In genomic region chr13:56554409-56554808, GRCm38 (mm10) we compare ENCODE assay signal across 8 mouse cellular contexts. TPM values are rescaled to one million over a fixed set of nuclear protein-coding genes. Genes with fewer than 3 reads are reported as not detected.
DNase-seq lines count a peak whose midpoint lies in the region; ATAC-seq and TF ChIP-seq lines count a peak whose summit lies in the region.

No protein-coding gene starts in this region.

- ATAC-seq in limb, embryonic 11.5 days (ENCODE audit: insufficient number of reproducible peaks, low FRiP score, low TSS enrichment, low read depth) = no peak
- peak; percentile 51; the same call in 1 of the 2 replicates for ATAC-seq in forebrain, embryonic 15.5 days (replicated peaks)

- H3K27ac ChIP-seq in limb, embryonic 11.5 days (replicated peaks; ENCODE audit: low read depth, low read length) = no peak overlapping the region
- no peak overlapping the region for H3K27ac ChIP-seq in limb, embryonic 10.5 days
- H3K27ac ChIP-seq in forebrain, embryonic 15.5 days (replicated peaks) = no peak overlapping the region
- H3K27ac ChIP-seq in left cerebral cortex, adult 2 months = no peak overlapping the region

- H3K9ac ChIP-seq in limb, embryonic 11.5 days (ENCODE audit: low read length) = no peak overlapping the region
- H3K9ac ChIP-seq in forebrain, embryonic 15.5 days (replicated peaks) = no peak overlapping the region

- DNase-seq in limb, embryonic 11.5 days (ENCODE audit: low spot score) = peak; percentile 68
- DNase-seq in limb, embryonic 10.5 days (ENCODE audit: low spot score) = no peak
- peak; percentile 86 for DNase-seq in R1 (ENCODE audit: low read depth, low spot score)
- peak; percentile 38 to 69 for DNase-seq in left cerebral cortex, adult 2 months (ENCODE audit: extremely low spot score in 1 of 2, low spot score in 2 of 2)
- DNase-seq in retina, postnatal 1 day = peak; percentile 85
- DNase-seq in gastrocnemius, adult 8-10 months (ENCODE audit: low spot score in 2 of 2) = no peak
- no peak for DNase-seq in heart, adult 18-20 months

- no peaks in the 10 kb centered on the region for H3K36me3 ChIP-seq in limb, embryonic 11.5 days (ENCODE audit: control insufficient read depth, insufficient read depth, low read length)
- no peaks in the 10 kb centered on the region for H3K36me3 ChIP-seq in limb, embryonic 10.5 days
- no peaks in the 10 kb centered on the region for H3K36me3 ChIP-seq in forebrain, embryonic 15.5 days

- TF ChIP-seq CTCF in left cerebral cortex, adult 2 months (IDR thresholded peaks at IDR 0.05) = peak; percentile 42

- H3K4me2 ChIP-seq in limb, embryonic 11.5 days (ENCODE audit: low read depth, severe bottlenecking) = no peak overlapping the region
- no peak overlapping the region for H3K4me2 ChIP-seq in forebrain, embryonic 15.5 days (replicated peaks)

- H3K27me3 ChIP-seq in limb, embryonic 11.5 days (ENCODE audit: control insufficient read depth, insufficient read depth, low read length) = no peaks in the 10 kb centered on the region
- no peaks in the 10 kb centered on the region for H3K27me3 ChIP-seq in limb, embryonic 10.5 days (ENCODE audit: low read depth, poor library complexity, severe bottlenecking)
- no peaks in the 10 kb centered on the region for H3K27me3 ChIP-seq in forebrain, embryonic 15.5 days

- intact Hi-C loops in left cerebral cortex, adult 2 months (cut with DNase I) = loop anchor here (5.0 kb wide), 1 partner anchor 713 kb away; no protein-coding TSS in a partner anchor

- 12% methylated on average over 2 of the region's 2 CpGs for WGBS in limb, embryonic 11.5 days
- 15% methylated on average over 2 of the region's 2 CpGs for WGBS in limb, embryonic 10.5 days
- 1% methylated on average over 2 of the region's 2 CpGs for WGBS in forebrain, embryonic 15.5 days

- no peak overlapping the region for H3K4me3 ChIP-seq in limb, embryonic 11.5 days (ENCODE audit: low read depth, low read length)
- H3K4me3 ChIP-seq in limb, embryonic 10.5 days = no peak overlapping the region
- no peak overlapping the region for H3K4me3 ChIP-seq in forebrain, embryonic 15.5 days
- no peak overlapping the region for H3K4me3 ChIP-seq in left cerebral cortex, adult 2 months

- no peaks in the 10 kb centered on the region for H3K9me3 ChIP-seq in limb, embryonic 11.5 days (ENCODE audit: control insufficient read depth, low read length)
- no peaks in the 10 kb centered on the region for H3K9me3 ChIP-seq in limb, embryonic 10.5 days (replicated peaks)
- no peaks in the 10 kb centered on the region for H3K9me3 ChIP-seq in forebrain, embryonic 15.5 days

- no peaks in the 10 kb centered on the region for H3K4me1 ChIP-seq in limb, embryonic 11.5 days (ENCODE audit: control insufficient read depth, insufficient read depth, low read length)
- peaks cover 6% of the 10 kb centered on the region for H3K4me1 ChIP-seq in limb, embryonic 10.5 days
- peaks cover 6% of the 10 kb centered on the region; the same call in 1 of the 2 replicates for H3K4me1 ChIP-seq in forebrain, embryonic 15.5 days

RNA-seq across cellular contexts. Expression of gene Lect2, which starts 6.1 kb away (rescaled TPM):
- not detected in 2 replicates for polyA plus RNA-seq in limb, embryonic 11.5 days (2014; fragmentation: Nextera tagmentation; extraction: Ambion mirVana)
- not detected in 2 replicates for polyA plus RNA-seq in limb, embryonic 10.5 days (2016; fragmentation: Nextera tagmentation; extraction: Ambion mirVana)
- not detected in 2 replicates for polyA plus RNA-seq in forebrain, embryonic 15.5 days (2015; fragmentation: Nextera tagmentation; extraction: Ambion mirVana)
- not detected for total RNA-seq in left cerebral cortex, adult 2 months (2021)
- total RNA-seq in gastrocnemius, adult 8-10 months (2022) = not detected
- total RNA-seq in heart, adult 18-20 months (2021) = not detected

RNA-seq across cellular contexts. Expression of gene Fbxl21, which starts 32.1 kb away (rescaled TPM):
- polyA plus RNA-seq in limb, embryonic 11.5 days (2014; fragmentation: Nextera tagmentation; extraction: Ambion mirVana) = 1.5 and 2.0 TPM in 2 replicates
- polyA plus RNA-seq in limb, embryonic 10.5 days (2016; fragmentation: Nextera tagmentation; extraction: Ambion mirVana) = 1.1 and 1.4 TPM in 2 replicates
- polyA plus RNA-seq in forebrain, embryonic 15.5 days (2015; fragmentation: Nextera tagmentation; extraction: Ambion mirVana) = 2.4 and 2.9 TPM in 2 replicates
- 1 to 10 TPM; 6.8 to 7.3 TPM for total RNA-seq in left cerebral cortex, adult 2 months (2021)
- total RNA-seq in gastrocnemius, adult 8-10 months (2022) = under 1 TPM in 2 of 4 experiments, not detected in 2; 0.24 to 0.29 TPM
- under 1 TPM; 0.74 to 0.87 TPM for total RNA-seq in heart, adult 18-20 months (2021)

RNA-seq across cellular contexts. Expression of gene Tgfbi, which starts 54.9 kb away (rescaled TPM):
- polyA plus RNA-seq in limb, embryonic 11.5 days (2014; fragmentation: Nextera tagmentation; extraction: Ambion mirVana) = 47.3 and 48.2 TPM in 2 replicates
- polyA plus RNA-seq in limb, embryonic 10.5 days (2016; fragmentation: Nextera tagmentation; extraction: Ambion mirVana) = 26.3 and 38.9 TPM in 2 replicates
- polyA plus RNA-seq in forebrain, embryonic 15.5 days (2015; fragmentation: Nextera tagmentation; extraction: Ambion mirVana) = 3.6 and 3.9 TPM in 2 replicates
- total RNA-seq in left cerebral cortex, adult 2 months (2021) = 1 to 10 TPM; 3.8 to 5.1 TPM
- total RNA-seq in gastrocnemius, adult 8-10 months (2022) = 10 to 100 TPM in 2 of 4 experiments, 1 to 10 TPM in 2; 3.8 to 15.6 (median 7.6) TPM
- total RNA-seq in heart, adult 18-20 months (2021) = 10 to 100 TPM; 19.5 to 22.9 TPM

Comparison
In these comparisons a context has a peak if more than half of its experiments do, and no peak if none do; other contexts are left out.
1. DNase-seq: peak in limb, embryonic 11.5 days (single experiment), R1 (single experiment), left cerebral cortex, adult 2 months (2 of 2) and retina, postnatal 1 day (single experiment); none in limb, embryonic 10.5 days (single experiment), gastrocnemius, adult 8-10 months (0 of 2) and heart, adult 18-20 months (0 of 2).
2. RNA of gene Fbxl21, which starts 32.1 kb away (total RNA-seq): 6.8 to 7.3 TPM in left cerebral cortex, adult 2 months; 0.74 to 0.87 TPM in heart, adult 18-20 months and 0.24 to 0.29 TPM in gastrocnemius, adult 8-10 months; every median in the first group is over 4 times any median in the second.